Mouse (Mus musculus) embryo, embryonic 10 days (tissue): Measurements from ENCODE around the gene A230050P20Rik.

Experiments used
- DNase-seq: peaks from one replicate; pipeline ENCODE4 v3.0.0-alpha.2; 2015; ENCODE audit warnings: low spot score

Gene A230050P20Rik

DNA sequence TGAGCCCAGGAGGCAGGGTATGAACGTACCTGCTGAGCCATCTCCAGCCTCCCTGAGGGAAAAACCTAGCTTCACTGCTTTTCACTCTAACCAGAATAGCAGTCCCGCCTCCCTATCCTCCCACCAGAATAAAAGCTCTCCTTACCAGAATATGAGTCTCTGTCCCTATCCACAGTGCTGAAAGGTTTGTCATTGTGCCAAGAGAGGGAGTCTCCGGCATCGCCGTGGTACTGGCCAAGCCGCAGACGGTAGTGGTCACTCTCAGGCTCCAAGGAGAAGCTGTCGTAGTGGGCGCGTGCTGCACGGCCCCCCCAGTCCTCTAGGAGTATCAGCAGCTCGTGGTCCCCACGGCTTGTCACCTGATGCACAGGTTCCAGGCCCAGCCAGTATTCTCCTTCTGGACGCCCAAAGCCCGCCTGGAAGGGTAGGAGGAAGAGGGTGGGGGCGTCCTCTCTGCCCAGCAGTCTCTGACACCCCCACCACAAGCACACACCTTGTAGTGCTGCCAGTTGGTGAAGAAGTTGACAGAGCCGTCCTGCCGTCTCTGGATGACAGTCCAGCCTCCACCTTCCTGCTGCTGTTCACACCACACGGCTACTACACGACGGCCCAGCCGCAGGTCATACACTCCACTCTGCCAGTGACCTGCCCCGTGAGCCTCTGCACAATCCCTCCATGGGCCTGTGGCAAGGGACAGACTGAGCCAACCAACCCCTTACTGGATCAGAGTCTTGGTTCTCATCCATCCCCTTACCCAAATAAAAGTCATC lies 6.8 kb downstream of the A230050P20Rik start:
- DNase-seq: no peak

DNA sequence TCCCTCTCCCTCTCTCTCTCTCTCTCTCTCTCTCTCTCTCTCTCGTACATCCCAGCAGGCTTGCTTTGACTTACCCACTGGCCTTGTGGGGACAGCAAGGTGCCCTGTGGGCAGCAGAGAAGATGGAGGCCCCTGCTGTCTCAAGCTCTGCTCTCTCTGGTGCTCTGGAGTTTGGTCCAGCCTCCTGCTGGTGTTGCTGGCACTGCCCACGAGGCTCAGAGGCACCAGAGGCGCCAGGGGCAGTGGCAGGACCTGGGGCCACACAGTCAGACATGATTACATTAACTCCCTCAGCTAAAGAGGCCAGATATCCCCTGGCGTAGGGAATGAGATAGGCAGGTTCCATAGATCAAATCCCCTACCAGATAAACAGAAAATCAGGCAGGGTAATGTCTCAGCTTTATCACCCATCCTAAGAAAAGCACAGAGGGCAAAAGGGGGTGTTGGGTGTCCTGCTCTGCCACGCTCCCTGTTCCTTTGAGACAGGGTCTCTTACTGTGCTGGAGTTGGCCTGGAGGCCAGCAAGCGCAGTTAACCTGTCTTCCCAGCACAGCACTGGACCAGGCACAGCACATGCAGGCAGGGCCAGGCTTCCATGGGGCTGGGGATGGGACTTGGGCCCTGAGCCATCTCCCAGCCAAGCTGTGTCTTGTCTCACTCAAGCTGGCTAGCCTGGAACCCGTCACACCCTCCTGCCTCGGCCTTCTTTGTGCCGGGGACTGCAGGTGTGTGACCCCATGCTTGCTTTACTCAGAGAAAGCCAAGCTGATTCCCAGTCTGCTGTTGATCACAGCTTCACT lies 8.1 kb downstream of the A230050P20Rik start:
- no peak for DNase-seq

DNA sequence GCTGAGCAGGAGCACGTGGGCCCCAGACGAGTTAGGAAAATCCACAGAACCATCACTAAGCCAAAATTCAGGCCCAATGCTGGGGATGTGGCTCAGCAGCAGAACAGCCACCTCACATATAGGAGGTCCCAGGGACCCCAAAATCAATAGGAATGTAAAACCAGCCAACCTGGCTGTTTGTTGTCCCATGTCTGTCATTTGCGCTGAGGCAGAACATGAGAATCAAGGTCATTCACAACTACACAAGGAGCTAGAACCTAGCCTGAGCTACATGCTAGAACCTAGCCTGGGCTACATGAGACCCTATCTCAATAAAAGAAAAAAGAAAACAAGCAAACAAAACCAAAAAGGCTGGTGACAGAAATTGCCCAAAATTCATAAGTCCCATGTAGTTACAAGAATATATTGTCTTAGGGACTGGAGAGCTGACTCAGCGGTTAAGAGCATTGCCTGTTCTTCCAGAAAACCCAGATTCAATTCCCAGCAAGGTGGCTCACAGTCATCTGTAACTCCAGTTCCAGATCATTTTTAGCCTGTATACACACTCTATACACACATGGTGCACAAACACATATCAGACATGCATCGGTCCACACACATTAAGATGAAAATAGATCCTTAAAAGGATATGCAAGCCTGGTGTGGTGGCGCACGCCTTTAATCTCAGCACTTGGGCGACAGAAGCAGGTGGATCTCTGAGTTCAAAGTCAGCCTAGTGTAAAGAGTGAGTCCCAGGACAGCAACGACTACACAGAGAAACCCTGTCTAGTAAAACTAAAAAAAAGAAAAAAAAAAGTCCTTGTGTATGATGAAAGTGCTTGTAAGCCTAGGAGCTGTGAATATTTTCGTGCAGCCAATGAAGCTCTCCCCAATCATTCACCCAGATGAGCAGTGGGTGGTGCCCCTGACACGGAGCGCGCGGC lies 8.9 kb downstream of the A230050P20Rik start:
- no peak for DNase-seq

DNA sequence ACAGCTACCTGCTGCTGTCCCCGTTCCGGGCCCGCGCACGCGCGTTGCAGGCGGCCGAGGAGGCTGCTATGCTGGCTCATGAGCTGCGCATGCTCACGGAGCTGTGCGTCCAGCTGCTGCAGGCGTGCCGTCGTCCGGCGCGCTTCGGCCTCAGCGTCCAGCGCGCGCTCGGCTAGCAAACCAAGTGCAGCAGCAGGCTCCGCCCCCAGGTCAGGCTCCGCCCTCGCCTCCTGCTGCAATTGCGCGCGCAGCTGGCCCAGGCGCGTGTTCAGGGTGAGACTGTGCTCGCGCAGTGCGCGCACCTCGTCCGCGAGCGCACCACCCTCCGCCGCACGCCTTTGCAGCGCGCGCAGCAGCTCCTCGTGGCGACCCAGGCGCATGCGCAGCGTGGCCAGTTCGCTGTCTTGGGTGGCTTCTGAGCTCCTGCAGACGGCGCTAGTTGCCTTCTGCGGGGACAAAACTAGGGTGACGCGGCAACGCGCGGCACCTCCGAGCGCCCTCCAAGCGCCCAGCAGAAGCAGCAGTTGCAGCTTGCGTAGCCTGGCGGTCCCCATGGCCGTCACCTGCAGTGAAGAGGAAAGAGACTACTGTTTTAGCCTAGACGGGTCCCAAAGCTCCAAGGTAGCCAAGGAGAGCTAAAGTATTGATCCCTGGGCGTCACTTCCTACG lies 9.7 kb downstream of the A230050P20Rik start:
- peak; percentile 100 for DNase-seq

DNA sequence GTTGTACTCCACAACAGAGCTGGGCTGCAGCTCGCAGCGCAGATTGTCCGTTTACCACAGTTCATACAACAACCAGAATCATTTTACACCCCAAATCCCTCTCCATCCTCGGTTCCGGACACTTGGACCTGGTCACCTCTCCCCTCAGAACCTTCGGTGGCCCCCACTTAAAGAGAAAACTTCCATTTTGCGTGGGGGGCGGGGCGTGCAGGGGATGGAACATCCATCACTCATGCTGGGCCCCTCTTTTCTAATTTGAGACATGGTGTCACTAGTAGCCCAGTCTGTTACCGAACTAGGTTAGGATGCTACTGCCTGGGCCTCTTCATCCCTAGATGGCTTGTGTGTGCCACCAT lies 10.2 kb downstream of the A230050P20Rik start:
- no peak for DNase-seq

DNA sequence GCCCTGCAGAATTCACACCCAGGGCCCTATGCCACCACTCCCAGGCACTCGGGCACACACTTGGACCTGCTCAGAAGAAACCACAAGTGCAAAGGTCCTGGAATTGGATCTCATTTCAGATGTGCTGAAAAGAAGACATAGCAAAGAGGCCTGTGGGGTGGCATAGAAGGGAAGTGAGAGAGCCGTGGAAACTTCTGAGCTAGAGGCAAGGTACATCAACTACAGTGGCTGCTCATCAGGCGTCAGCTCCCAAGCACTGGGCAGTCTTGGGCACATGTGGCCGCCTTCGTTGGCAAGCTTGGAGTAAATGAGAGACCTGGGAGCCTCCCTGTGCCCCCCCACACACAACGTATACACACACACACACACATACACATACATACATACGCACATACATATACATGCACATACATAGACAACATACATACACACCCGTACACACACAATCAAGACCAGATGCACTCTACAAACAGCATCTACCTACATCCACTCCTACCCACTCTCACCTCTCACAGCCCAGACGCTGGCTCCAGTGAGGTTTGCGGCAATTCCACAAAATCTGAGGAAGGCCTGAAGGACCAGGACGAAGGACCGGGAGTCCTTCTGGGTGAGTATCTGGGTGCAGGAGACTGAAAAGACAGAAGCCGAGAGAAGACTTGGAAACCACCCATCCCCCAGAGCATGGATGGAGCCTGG lies 10.8 kb downstream of the A230050P20Rik start, which contains the start of gene Angptl6:
Angptl6 (minus strand) TSS at position 631 of the 696 bp plus-strand sequence.
- no peak for DNase-seq

DNA sequence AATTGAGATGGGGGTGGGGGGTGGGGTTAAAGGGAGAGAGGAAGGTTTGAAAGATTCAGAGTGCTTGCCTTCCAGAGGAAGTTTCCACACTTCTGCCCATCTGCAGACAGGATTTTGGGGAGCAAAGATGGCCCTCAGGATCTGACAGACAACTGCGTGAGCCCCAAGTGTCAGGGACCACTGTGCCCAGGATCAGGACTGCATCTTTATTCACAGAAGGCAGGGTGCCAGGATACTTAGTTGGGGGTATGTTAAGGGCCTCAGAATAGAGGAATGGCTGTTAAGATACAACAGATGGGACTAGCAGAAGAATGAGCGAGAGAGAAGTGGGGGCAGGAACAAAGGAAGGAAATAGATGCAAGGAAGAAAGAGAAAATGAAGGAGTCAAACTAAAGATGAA lies 18.1 kb downstream of the A230050P20Rik start:
- DNase-seq: no peak

DNA sequence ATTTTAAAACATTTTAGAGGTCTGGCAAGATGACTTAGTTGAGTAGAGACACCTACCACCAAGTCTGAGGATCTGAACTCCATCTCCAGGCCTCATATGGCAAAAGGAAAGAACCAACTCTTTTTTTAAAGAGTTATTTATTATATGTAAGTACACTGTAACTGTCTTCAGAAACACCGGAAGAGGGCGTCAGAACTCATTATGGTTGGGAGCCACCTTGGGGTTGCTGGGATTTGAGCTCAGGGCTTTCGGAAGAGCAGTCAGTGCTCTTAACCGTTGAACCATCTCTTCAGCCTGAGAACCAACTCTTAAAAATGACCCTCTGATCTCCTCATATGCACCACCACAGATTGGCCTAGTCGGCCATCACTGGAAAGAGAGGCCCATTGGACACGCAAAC lies 18.7 kb downstream of the A230050P20Rik start:
- DNase-seq: no peak

DNA sequence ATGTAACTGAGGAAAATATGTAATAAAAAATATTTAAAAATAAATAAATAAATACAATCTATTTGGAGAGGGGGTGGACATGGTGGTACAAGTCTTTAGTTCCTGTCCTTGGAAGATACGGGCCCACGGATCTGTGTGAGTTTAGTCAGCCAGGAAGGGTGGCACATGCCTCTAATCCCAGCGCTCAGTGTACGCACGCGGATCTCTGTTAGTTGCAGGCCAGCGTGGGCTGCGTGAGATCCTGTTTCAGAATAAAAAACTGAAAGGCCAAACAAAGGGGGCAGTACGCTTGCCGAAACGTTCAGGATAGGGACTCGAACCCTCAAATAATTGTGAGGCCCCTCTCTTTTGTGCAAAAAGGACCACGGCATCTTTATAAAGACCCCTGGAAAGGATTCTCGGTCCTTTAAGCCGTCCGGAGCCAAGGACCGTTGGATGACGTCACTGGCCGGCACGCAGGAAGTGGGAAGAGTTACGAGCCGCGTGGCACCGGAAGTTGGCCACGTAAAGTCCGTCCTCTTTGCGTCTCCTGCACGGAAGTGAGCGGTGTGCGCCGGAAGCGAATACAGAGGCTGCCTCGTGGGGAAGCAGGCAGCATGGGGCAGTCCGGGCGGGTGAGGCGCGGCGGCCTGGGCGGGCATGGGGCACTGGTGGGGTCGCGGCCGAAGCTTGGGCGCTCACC lies 19.4 kb downstream of the A230050P20Rik start, which contains the start of gene Ppan:
Ppan (plus strand) TSS at position 472 of the 682 bp plus-strand sequence.
- peak; percentile 99 for DNase-seq

DNA sequence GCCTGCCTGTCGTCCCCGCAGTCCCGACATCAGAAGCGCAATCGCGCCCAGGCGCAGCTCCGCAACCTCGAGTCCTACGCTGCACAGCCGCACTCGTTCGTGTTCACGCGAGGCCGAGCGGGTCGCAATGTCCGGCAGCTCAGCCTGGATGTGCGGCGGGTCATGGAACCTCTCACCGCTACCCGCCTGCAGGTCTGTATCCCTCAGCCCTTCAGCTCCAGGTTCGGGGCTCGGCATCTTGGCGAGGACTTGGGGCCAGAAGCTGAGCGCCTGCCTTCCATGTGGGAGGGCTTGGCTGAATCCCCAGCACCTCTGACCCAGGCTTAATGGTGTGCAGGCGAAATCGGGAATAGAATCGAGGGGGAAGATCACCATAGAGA lies 19.9 kb downstream of the A230050P20Rik start:
- no peak for DNase-seq

DNA sequence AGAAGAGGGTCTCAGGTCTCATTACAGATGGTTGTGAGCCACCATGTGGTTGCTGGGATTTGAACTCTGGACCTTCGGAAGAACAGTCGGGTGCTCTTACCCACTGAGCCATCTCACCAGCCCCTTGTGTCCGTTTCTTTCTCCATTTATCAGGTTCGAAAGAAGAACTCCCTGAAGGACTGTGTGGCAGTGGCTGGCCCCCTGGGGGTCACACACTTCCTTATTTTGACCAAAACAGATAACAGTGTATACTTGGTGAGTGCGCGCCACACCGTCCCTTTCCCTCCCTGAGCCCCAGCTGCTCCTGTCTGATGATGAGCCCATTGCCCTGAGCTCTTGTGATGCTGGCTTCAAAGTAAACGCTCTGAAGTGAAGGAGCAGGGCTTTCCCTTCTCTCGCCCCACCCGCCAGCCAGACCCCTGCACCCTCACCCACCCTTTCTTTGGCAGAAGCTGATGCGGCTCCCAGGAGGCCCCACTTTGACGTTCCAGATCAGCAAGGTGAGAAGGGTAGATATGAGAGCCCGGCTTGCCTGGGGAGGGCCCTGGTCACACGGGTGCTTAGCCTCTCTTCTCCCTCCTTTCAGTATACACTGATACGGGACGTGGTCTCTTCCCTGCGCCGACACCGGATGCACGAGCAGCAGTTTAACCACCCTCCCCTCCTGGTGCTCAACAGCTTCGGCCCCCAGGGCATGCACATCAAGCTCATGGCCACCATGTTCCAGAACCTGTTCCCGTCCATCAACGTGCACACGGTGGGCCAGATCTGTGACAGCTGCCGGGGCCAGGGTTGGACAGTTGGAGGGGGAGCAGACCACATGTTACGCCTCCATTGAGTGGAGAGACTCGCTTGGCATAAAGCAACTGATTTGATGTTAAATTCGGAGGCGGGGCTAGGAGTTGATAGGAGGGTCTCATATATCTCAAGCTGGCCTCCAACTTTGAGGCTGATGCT lies 21.0 kb downstream of the A230050P20Rik start:
- DNase-seq: no peak

DNA sequence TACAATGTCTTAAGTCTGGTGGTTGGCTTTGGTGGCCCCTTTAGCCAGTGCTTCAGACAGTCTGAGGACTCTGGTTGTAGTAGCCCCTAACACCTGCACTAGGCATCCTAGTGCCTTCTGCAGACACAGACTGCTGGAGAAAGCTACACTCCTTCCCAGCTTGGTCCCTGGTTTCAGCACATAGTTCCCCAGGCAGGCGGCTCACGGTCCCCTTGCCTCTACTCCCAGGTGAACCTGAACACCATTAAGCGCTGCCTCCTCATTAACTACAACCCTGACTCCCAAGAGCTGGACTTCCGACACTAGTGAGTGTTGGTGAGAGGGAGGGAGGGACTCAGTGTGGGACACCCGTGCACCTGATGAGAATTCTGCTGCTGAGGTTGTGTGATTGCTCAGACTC lies 22.0 kb downstream of the A230050P20Rik start:
- no peak for DNase-seq

DNA sequence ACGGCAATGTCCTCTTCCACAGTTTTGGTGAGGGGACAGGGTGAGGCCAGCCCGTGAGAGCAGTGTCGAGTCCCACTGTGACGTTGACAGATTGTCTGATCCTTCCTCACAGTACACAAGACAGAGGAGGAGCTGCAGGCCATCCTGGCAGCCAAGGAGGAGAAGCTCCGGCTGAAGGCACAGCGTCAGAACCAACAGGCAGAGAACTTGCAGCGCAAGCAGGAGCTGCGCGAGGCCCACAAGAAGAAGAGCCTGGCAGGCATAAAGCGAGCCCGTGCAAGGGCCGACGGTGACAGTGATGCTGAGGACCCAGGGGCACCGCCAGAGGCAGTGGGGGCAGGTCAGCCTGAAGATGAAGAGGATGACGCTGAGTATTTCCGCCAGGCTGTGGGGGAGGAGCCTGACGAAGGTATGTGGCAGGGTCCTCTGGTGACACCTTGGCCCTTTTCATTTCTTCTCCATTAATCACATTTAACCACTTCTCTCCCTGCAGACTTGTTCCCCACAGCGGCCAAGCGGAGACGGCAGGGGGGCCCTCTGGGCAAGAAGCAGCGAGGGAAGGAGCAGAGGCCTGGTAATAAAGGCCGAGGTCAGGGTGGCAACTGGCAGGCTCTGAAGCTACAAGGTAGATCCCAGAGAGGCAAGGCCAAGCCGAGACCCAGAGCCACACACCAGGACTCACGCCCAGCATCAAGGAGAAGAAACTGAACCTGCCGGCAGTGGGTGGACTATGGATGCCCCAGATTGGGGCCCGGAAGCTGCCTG lies 23.1 kb downstream of the A230050P20Rik start:
- no peak for DNase-seq

DNA sequence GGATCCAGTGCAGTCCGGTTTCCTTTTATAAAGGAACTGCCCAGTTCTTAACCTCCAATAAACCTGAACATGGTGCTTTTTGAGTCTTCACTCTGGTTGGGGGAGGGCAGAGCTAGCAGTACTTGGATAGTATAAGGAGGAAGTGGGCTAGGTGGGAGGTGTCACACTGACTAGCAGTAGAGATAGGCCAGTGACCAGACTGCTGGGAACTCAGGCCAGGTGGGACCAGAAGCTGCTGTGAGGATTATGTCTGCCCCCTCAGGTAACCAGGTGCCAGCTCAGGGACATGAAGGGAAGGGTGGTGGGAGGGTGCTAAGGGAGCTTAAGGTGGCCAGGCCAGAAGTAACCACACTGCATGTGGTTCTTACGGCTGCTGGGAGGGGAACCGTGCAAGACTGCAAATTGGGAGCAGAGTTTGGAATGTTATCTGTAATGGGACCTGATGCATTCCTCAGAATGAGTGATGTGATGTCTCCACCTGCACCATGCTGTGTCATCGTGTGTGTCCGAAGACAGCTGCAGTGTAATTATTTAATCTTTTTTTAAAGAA lies 23.7 kb downstream of the A230050P20Rik start:
- no peak for DNase-seq

DNA sequence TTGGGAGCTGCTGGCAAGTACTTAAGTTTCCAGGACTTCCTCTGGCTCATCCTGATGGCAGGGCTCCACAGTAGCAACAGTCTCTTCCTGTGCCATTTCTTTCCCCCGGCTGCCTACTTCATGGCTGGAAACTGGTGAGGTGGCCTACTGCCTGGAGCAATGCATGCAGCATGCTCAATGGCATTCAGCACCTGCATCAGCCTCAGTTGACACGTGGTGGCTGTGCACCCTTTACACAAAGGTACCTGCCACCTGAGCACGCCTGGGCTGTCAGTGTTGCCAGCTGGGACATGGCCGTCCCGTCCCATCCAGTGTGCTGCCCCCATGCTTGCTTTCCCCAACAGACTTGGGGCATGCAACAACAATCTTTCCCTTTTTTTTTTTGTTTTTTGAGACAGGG lies 24.6 kb downstream of the A230050P20Rik start:
- no peak for DNase-seq

DNA sequence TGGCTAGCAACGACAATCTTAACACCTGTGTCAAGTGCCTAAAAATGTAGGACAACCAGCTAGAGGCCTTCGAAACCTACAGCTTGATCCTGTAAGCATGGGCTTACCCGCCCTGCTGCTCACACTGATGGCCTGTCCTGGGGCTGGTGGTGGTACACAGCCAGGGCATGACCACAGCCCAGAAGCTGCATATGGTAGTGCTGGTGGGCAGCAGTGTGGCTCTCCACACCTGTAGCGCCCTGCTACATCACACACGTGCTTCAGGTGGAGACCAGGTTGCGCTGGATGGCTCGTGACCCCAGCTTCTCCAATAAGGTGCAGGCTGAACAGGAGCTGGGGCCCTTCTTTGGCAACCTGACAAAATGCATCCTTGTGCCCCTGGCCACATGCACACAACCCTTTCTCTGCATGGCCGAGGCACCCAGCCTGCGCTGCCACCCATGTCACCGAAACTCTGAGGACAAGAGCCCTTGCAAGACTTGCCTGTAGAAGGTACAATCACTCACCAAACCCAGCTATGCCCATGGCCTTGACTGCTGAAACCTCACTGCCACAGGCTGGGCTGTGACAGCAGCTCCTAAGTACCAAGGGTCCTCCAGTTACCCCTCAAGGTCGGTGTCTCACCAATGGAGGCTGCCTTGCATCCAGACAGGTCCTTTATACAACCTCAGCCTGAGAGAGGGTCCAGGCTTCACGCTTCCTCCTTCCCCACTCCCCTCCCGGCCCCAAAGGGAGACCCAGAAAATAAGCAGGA lies 25.3 kb downstream of the A230050P20Rik start:
- DNase-seq: no peak

DNA sequence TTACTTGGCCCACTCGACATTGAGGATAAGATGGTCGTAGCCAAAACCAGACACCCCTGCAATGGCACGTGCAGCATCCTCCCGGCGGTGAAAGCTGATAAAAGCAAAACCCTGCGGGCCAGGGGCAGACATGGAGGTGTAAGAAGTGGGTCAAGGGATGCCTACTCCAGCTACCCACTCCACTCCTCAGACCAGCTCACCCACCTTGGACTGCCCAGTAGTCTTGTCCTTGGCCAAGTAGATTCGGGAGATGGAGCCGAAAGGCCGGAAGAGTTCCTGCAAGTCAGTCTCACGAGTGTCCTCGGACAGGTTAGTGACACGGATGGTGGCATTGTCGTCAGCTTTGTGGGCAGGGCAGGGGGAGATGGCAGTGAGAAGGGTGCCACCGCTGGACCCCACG lies 26.2 kb downstream of the A230050P20Rik start:
- no peak for DNase-seq
